Mouse (Mus musculus) lung, postnatal 0 days (tissue): ENCODE results near the gene Bag1. TPM values are rescaled to one million over a fixed set of nuclear protein-coding genes. Genes with fewer than 3 reads are reported as not detected.

Source experiments
- ATAC-seq: fragments of 200-750 bp; cut with Nextera tagmentation; 2 replicates; pipeline ENCODE4 v1.8.0; 2017; ENCODE audit warnings: moderate library complexity
- DNase-seq: peaks from one replicate; pipeline ENCODE4 v3.0.0-alpha.2; 2016; ENCODE audit warnings: low spot score
- H3K27ac ChIP-seq: fragments of 300-500 bp; sonication (generic); 2 replicates; pipeline ENCODE4 v1.5.1; 2014; ENCODE audit warnings: antibody characterized with exemption, mild to moderate bottlenecking, low read length, mixed read lengths
- H3K27me3 ChIP-seq: fragments of 300-500 bp; sonication (generic); replicated peaks from 2 replicates; pipeline ENCODE4 v1.6.1; 2014; ENCODE audit warnings: low read length, mixed read lengths; ENCODE audit not compliant: insufficient read depth
- H3K36me3 ChIP-seq: fragments of 300-500 bp; sonication (generic); 2 replicates; pipeline ENCODE4 v1.6.1; 2014; ENCODE audit warnings: low read length, mixed read lengths; ENCODE audit not compliant: insufficient read depth
- H3K4me1 ChIP-seq: fragments of 300-500 bp; sonication (generic); 2 replicates; pipeline ENCODE4 v1.6.1; 2014; ENCODE audit warnings: antibody characterized with exemption, low read depth, low read length, mixed read lengths; ENCODE audit not compliant: insufficient read depth
- H3K4me2 ChIP-seq: fragments of 300-500 bp; sonication (generic); replicated peaks from 2 replicates; pipeline ENCODE4 v1.6.1; 2014; ENCODE audit warnings: low read depth, mild to moderate bottlenecking, low read length, moderate library complexity, mixed read lengths
- H3K4me3 ChIP-seq: fragments of 300-500 bp; sonication (generic); 2 replicates; pipeline ENCODE4 v1.5.1; 2014; ENCODE audit warnings: low read depth, low read length
- H3K9ac ChIP-seq: fragments of 300-500 bp; sonication (generic); replicated peaks from 2 replicates; pipeline ENCODE4 v1.6.1; 2014; ENCODE audit warnings: low read depth, mild to moderate bottlenecking
- H3K9me3 ChIP-seq: fragments of 300-500 bp; sonication (generic); 2 replicates; pipeline ENCODE4 v1.6.1; 2016; ENCODE audit warnings: low read length, mixed read lengths
- CTCF ChIP-seq: IDR thresholded peaks from 2 replicates; pipeline ENCODE4 v1.5.1; 2016; ENCODE audit warnings: antibody characterized with exemption, mild to moderate bottlenecking
- EP300 ChIP-seq: IDR thresholded peaks from 2 replicates; pipeline ENCODE4 v1.6.1; 2016; ENCODE audit warnings: antibody characterized with exemption, mild to moderate bottlenecking, control low read depth
- WGBS: fragments of 180-500 bp; shearing (Covaris S2); extraction: QIAGEN DNeasy Blood & Tissue Kit; methylation state at CpG from one replicate; pipeline ENCODE4 v1.1.7; 2014; 5-methylcytosine and 5-hydroxymethylcytosine counted together
- polyA plus RNA-seq: library from polyadenylated mRNA; unstranded; fragments of >200 nt; fragmentation: Nextera tagmentation; extraction: Ambion mirVana; gene quantifications from 2 replicates; pipeline ENCODE4 v1.2.1, GENCODE M21; 2015

The Bag1 gene
- polyA plus RNA-seq, 1 experiment from 2014 or later: 234 TPM

DNA sequence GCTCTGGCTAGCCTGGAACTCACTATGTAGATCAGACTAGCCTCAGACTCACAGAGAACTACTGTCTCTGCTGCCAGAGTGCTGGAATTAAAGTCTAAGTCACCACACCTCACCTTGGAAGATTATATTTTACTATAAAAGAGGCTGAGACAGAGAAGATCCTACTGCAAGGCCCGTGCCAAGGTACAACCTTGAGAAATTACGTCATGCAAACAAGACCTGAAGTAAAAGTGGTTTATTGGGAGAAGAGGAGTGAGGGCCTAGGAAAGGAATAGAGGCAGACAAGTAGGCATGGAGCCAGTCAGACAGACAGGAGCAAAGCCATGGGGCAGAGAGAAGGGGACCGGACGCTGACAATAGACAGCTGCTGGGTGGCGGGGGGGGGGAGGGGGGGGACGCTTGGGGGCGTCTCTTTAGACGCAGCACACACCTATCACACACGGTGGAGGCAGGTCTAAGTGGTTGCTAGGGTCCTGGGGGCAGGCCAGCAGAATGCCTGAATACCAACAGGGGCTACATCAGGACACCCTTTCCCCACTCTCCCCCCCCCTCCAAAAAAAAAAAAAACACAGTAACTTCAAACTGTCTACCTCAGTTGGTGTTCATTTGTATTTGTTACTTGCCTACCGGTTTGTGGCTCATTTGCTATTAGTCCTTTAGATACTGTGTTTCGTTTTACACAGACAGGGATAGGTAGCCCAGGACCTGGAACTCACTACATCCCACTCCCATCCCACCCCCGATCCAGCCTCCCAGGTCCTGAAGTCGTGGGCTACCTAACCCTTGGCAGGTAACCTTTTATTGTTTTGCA is 21.9 kb upstream of the Bag1 start:
- H3K4me2 ChIP-seq: peak overlapping the region; percentile 72
- no peaks in the 10 kb centered on the region for H3K9me3 ChIP-seq
- peak; percentile 10 for ATAC-seq
- peak; percentile 51 for DNase-seq
- H3K9ac ChIP-seq: peak overlapping the region; percentile 80
- TF ChIP-seq EP300 (no peak), CTCF (no peak)
- WGBS: 8% methylated on average over 9 of the region's 13 CpGs
- peak overlapping the region; percentile 97 for H3K27ac ChIP-seq
- no peaks in the 10 kb centered on the region for H3K27me3 ChIP-seq
- H3K36me3 ChIP-seq: peaks cover 7% of the 10 kb centered on the region; the same call in 1 of the 2 replicates
- peak overlapping the region; percentile 84 for H3K4me3 ChIP-seq
- H3K4me1 ChIP-seq: no peaks in the 10 kb centered on the region

DNA sequence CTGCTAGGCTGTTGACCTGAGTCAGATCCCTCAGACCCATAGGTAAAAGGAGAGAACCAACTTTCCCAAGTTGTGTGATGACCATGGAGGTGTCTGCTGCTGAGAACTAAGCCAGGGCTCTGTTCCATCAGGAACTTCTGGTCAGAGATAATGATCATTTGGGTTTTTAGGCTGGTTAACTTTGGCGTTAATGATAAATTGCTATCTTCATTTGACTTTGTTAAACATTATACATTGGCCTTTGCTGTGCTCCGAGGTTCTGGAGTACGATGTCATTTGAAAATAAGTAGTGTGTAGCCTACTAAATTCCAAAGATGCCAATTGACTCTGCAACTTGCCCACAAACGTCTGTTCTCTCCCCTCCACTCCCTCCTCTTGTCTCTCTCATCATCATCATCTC is 21.1 kb upstream of the Bag1 start:
- Histone ChIP-seq H3K4me3 (no peak overlapping the region), H3K9me3 (no peaks in the 10 kb centered on the region), H3K4me1 (no peaks in the 10 kb centered on the region), H3K4me2 (no peak overlapping the region), H3K27ac (no peak overlapping the region; the same call in 1 of the 2 replicates), H3K9ac (no peak overlapping the region), H3K27me3 (no peaks in the 10 kb centered on the region), H3K36me3 (peaks cover 11% of the 10 kb centered on the region; the same call in 1 of the 2 replicates)
- ATAC-seq: no peak
- no peak for DNase-seq
- 64% methylated on average over 4 of the region's 4 CpGs for WGBS
- TF ChIP-seq CTCF (no peak), EP300 (no peak)

DNA sequence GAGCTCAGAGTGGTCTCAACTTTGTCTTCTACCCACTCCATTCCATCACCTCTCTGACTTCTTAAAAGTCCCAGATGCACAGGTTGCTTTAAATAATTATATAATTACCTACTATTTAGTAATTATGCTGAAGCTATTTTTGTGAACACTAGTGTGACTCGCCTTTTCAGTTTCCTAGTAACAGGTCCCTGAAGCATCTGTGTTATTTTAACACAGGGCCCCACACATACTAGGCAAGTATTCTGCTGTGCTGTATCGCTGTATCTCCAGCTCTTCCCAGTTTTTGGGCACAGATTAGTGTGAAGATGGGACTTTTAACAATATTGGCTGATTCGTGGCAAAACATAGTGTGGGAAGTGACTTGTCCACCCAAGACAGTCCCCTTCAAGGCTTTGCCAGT is 15.4 kb upstream of the Bag1 start:
- H3K4me1 ChIP-seq: no peaks in the 10 kb centered on the region
- ATAC-seq: no peak
- no peak overlapping the region for H3K4me3 ChIP-seq
- DNase-seq: no peak
- no peak overlapping the region for H3K27ac ChIP-seq
- WGBS: 94% methylated on average over 3 of the region's 3 CpGs
- H3K9ac ChIP-seq: no peak overlapping the region
- H3K4me2 ChIP-seq: no peak overlapping the region
- no peaks in the 10 kb centered on the region for H3K27me3 ChIP-seq
- no peaks in the 10 kb centered on the region for H3K9me3 ChIP-seq
- peaks cover 47% of the 10 kb centered on the region; the same call in 1 of the 2 replicates for H3K36me3 ChIP-seq
- TF ChIP-seq EP300 (no peak), CTCF (no peak)

DNA sequence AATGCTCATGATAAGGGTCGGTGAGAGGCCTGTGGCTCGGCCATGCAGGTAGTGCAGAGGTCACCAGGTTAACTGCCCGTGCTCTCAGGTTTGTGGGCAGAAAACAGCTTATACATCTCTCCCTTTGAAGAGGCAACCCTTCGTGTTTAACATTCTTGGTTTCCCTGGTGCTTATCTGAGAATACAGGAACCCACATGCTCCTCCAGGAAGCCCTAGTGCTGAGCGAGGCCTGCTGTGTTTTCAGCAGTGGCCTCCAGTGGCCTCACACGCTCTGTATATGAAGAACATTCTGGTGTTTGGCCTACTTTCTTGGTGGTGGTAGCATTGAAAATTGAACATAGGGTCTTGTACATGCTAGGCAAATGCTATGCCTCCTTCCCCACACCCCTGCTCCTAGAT is 7.8 kb upstream of the Bag1 start:
- H3K4me1 ChIP-seq: no peaks in the 10 kb centered on the region
- no peak for DNase-seq
- no peaks in the 10 kb centered on the region for H3K27me3 ChIP-seq
- TF ChIP-seq EP300 (no peak), CTCF (no peak)
- no peak overlapping the region for H3K4me3 ChIP-seq
- ATAC-seq: no peak
- H3K9me3 ChIP-seq: no peaks in the 10 kb centered on the region
- peaks cover 60% of the 10 kb centered on the region for H3K36me3 ChIP-seq
- no peak overlapping the region for H3K4me2 ChIP-seq
- 66% methylated on average over 6 of the region's 6 CpGs for WGBS
- H3K27ac ChIP-seq: no peak overlapping the region
- H3K9ac ChIP-seq: no peak overlapping the region

DNA sequence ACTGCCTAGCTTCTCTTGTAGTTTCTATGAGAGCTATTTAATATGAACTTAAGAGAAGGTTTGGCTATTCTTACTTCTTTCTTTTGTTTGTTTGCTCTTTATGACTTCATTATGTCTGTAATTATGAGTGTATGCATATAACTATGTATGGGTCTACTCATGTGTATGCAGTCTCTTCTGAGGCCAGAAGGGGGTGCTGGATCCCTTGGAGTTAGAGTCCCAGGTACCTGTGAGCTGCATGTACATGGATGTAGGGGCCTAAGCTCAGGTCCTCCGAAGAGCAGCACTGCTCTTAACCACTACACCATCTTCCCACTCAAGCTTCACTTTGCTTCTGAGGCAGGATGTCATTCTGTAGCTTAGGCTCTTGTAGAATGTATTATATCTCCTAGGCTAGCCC is 5.4 kb upstream of the Bag1 start:
- no peak overlapping the region for H3K9ac ChIP-seq
- H3K27me3 ChIP-seq: no peaks in the 10 kb centered on the region
- H3K9me3 ChIP-seq: no peaks in the 10 kb centered on the region
- ATAC-seq (no peak), DNase-seq (peak; percentile 16)
- 90% methylated on average over 1 of the region's 1 CpGs for WGBS
- H3K4me3 ChIP-seq: no peak overlapping the region
- H3K4me1 ChIP-seq: peaks cover 5% of the 10 kb centered on the region; the same call in 1 of the 2 replicates
- H3K4me2 ChIP-seq: no peak overlapping the region
- H3K27ac ChIP-seq: no peak overlapping the region
- TF ChIP-seq EP300 (no peak), CTCF (peak; percentile 56)
- peaks cover 38% of the 10 kb centered on the region for H3K36me3 ChIP-seq

DNA sequence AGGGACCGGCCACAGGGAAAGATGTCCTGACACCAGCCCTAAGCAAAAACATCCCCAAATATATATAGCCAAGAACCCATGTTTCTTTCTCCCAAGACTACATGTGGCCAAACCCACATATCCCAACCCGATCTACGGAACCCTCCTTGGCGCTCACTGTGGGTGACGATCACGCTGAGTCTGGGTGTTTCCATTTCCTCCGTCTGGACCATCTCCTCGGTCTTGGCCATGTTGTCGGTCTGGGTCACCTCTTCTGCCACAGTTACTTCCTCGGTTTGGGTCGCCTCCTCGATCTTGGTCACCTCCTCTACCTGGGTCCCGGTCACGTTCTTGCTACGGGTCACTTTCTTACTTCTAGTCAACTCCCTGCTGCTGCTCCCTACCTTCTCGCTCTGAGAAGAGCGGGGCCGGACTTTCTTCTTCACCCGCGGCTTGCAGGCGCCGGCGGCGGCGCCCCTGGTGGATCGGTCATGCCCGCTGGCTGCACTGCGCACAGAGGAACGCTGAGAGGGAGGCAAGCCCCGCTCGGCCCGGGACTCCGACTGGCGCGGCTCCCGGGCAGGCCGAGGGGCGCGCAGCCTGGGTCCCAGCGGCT is 432 bp downstream of the Bag1 start:
- peak overlapping the region; percentile 88 for H3K4me3 ChIP-seq
- no peaks in the 10 kb centered on the region for H3K27me3 ChIP-seq
- H3K27ac ChIP-seq: peak overlapping the region; percentile 95
- WGBS: under 1% methylated on average over 40 of the region's 40 CpGs
- peak overlapping the region; percentile 73 for H3K4me2 ChIP-seq
- H3K4me1 ChIP-seq: peaks cover 15% of the 10 kb centered on the region
- ATAC-seq (peak; percentile 65), DNase-seq (peak; percentile 53)
- no peak for TF ChIP-seq EP300
- peak; percentile 46 for TF ChIP-seq CTCF
- H3K9ac ChIP-seq: peak overlapping the region; percentile 80
- no peaks in the 10 kb centered on the region for H3K9me3 ChIP-seq
- H3K36me3 ChIP-seq: peaks cover 7% of the 10 kb centered on the region; the same call in 1 of the 2 replicates
